Mouse (Mus musculus) cerebellum, adult 8-10 months (tissue): ENCODE results near the gene Brpf1.
"Not testable (repeated sequence)": the region's sequence is repeated elsewhere in the genome, so short reads cannot be mapped to it uniquely, and the experiment has no call there.

Experiments used
- DNase-seq: peaks from one replicate; pipeline ENCODE4 v3.0.0; 2022

Gene Brpf1

GRCm38 (mm10) chr6:113307481-113308121 is 664 bp downstream of the Brpf1 start:
- DNase-seq = peak; percentile 54

DNA sequence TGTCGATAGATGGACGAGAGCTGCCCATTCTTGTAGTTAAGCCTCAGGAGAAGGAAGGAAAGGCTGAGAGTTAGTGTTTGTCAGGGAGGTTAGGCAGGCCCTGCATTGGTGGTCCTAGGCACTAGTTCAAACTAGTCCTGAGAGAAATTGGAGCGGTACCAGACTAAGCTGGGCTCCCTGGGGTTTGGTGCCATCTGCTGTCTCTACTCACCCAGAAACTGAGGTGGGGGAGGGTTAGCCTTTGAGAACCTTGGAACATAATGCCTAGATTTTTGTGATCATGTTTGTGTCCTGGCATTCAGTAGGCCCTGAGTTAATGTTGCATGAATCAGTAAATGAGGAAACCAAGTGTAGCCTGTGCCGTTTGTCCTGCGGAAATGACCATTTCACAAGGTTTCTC is 1.2 kb downstream of the Brpf1 start:
- peak; percentile 77 for DNase-seq

DNA sequence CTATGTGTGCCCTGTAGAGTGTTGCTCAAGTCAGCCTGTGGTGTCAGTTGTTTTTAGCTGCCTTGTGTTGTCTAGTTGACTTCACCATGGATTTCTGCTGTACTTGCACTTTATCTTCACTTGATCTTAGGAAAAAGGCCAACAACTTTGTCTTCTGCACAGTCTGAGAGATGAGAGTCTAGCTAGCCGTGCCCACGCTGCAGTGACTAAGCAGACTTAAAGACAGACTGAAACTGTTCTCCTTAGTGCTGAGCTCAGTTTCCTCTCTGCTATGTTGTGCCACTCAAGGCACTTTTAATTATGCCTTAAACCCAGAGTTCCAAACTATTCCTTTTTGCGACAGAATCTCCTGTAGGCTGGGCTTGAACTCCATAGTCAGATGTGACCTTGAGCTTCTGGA is 9.0 kb downstream of the Brpf1 start:
- DNase-seq = no peak

DNA sequence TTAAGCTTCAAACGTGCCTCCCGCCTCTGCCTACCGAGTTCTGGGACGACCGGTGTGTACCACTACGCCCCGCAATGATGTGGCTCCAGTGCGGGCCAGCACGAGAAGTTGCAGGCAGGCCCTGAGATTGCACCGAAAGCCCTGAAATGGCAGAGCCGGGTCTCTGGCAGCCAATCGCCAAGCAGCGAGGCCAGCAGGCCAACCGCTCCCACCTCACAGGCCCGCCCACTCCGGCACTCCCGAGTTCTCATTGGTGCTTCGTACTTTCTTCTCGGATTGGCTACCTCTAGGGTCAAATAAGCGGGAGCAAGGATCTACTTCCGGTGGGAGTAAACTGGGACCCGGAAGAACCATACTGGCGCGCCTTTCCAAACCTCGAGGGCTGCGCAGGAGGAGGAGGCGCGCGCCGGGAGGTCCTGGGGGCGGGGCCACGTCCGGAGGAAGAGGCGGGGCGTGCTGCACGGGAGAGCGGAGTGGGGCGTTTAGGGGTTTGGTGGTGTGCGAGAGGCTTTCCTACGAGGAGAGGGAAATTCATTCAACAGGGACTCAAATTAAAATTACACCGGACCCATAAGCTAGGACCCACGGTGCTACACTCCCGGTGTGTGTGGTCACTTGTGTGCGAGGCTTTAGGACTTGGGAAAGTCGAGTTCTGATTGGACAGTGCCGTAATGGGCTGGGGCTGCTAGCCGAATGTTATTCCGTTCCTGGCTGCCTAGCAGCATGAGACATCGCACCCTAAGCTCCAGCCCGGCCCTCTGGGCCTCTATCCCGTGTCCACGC is 19.8 kb downstream of the Brpf1 start, which contains the start of gene Ogg1:
Gene Ogg1 (plus strand): TSS at position 440 of the 783 bp plus-strand sequence.
- peak; percentile 96 for DNase-seq

DNA sequence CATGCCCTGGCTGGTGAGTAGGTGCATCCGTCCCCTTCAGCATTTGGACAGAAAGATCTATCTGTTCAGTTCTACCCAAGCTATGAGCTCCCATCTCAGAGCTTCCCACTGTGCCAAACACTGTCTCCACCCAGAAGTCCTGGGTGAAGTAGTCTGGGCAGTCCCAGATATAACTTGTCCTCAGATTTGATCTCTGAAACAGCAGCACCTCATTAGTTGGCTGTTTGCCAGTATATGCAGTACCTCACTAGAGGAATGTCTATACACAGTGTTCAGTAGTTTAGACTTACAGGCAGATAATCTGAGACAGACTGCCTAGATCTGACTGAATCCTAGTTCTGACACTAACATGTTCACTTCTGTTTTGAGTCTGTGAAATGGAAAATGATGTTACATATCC is 22.5 kb downstream of the Brpf1 start:
- DNase-seq = no peak

DNA sequence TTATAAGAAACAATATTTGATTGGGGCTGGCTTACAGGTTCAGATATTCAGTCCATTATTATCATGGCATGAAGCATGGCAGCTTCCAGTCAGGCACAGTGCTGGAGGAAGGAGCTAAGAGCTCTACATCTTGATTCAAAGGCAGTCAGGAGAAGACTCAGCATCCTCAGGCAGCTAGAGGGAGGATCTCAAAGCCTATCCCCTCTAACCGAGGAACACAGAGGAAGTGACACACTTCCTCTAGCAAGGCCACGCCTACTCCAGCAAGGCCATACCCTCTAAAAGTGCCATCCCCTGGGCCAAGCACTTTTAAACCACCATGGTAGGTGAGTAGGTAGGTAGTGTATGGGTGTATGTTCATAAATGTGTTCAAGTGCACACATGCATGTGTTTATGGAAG is 23.6 kb downstream of the Brpf1 start:
- no peak for DNase-seq

- no peak for DNase-seq
Measured at GRCm38 (mm10) chr6:113331721-113332120, 24.8 kb downstream of the Brpf1 start.

DNA sequence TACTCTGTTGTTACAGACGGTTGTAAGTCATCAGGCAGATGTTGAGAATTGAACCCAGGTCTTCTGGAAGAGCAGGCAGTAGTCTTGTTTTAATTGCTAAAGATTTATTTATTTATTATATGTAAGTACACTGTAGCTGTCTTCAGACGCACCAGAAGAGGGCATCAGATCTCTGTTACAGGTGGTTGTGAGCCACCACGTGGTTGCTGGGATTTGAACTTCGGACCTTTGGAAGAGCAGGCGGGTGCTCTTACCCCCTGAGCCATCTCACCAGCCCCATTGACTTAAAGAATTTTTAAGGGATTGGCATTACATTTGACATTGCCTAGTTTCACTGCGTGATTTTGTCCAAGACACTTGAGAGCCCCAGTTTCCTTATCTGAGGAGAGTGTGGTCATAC is 25.8 kb downstream of the Brpf1 start:
- DNase-seq = not testable (repeated sequence)

DNA sequence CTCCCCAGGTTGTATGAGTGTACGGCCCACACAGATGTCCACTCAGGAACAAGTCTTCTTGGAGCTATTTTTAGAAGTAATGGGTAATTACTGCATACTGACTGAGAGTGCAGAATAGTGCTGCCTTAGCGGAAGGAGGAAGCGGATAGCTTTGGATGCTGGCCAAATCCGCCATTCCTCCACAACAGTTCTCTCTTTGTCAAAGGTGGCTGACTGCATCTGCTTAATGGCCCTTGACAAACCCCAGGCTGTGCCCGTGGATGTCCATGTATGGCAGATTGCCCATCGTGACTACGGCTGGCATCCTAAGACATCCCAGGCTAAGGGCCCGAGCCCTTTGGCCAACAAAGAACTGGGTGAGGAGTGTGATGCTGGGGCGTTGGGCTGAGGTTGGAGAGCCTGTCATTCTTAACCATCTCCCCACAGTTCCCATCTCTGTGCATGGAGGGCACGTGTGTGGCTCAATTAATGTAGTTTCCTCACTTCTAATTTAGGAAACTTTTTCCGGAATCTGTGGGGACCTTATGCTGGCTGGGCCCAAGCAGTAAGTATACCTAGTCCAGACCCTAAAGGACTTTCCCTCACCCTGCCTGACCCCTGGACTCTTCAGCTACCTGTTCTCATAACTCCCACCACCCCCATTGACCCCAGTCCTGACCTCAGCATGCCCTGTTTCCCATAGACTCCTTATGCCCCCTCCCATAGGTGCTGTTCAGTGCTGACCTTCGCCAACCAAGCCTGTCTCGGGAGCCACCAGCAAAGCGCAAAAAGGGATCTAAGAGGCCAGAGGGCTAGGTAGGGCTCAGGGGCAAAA is 26.4 kb downstream of the Brpf1 start:
- no peak for DNase-seq

DNA sequence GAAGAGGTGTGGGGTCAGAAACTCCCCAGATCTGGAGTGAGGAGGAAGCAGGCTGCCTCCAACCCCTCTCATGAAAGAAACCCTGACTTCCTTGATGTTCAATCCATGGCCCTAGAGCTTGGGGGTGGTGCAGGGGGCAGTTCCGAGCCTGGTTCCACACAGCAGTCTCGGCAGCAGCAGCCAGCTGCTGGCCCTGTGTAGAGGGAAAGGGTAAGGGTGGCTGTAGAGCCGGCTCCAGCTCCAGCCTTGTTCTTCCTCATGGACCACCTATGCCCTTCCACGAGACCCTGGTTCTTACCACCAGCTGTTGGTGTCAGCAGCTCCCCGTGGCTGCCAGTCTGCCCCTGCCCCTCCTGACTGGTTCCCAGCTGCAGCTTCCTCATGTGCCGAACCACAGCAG is 27.3 kb downstream of the Brpf1 start:
- DNase-seq = no peak

DNA sequence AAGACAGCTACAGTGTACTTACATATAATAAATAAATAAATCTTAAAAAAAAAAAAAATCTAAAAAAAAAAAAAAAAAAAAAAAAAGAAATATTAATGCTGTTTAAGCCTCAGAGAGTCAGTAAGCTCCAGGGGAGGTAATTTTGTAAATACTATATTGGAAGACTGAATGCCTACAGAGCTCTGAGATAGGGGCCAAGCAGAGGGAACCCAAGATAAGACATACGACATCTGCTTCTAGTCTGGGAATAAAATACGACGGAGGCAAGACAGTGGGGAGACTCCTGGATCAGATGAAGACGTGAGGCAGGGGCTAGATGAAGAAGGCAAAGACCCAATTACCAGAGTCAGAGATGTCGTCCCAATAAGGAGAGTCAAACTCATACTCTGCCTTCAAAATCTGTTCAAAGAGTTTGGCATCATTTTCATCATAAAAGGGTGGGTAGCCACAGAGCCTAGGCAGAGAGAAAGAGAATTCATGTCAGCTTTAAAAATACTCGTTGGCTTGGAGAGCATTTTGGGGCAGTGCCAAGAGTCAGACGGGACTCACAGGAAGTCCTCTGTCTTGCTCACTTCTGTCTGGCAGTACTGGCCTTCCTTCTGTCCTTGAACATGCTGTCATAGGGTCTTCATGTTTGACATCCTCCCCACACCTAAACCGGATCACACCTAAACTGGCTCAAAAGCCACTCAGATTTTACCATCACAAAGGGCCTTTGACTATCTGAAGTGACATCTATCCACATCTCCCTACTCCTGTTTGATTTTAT is 30.1 kb downstream of the Brpf1 start:
- no peak for DNase-seq

- DNase-seq = no peak
Measured at GRCm38 (mm10) chr6:113341574-113341973, 34.6 kb downstream of the Brpf1 start.

DNA sequence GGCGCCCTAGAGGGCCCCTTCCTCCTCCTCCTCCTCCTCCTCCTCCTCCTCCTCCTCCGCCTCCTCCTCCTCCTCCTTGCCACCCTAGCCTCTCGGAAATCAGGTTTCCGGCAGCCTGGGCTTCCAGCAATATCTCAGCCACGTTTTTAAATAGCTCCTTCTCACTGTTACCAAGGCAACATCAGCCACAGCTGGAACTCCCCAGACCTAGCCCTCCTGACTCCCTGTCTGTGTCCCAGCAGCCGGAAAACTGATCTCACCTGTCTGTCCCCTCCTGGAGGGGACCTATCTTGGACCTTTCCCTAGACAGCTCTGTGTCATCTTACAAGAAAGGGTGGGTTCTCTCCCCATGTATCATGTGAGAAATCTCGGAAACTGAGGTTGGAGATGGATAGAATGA is 35.4 kb downstream of the Brpf1 start:
- no peak for DNase-seq

GRCm38 (mm10) chr6:113343177-113344092 is 36.5 kb downstream of the Brpf1 start, which contains the start of gene Camk1:
Camk1 (minus strand) TSS chr6:113343984.
- peak; percentile 81 for DNase-seq

DNA sequence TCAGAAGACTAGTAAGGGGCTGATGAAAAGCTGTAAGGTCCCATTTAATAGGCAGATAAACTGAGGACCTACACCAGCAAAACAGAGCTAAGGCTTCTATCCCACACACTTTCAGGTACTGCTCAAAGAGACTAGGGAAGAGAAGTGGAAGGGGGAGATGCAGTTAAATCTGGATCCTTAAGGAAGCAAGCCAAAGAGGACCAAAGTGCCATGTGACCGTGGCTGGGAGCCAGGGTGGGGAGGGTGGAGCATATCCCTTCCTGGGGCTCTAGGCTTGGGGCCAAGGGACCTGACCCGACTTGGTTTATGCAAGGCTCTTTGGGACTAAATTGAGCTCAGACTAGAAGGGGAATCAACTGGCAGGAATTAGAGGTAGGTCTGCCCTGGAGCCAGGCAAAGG is 37.4 kb downstream of the Brpf1 start:
- peak; percentile 53 for DNase-seq

- DNase-seq = no peak
Measured at GRCm38 (mm10) chr6:113346897-113347296, 40.0 kb downstream of the Brpf1 start.

- no peak for DNase-seq
Measured at GRCm38 (mm10) chr6:113350538-113350937, 43.6 kb downstream of the Brpf1 start.

GRCm38 (mm10) chr6:113351161-113351560 is 44.2 kb downstream of the Brpf1 start:
- DNase-seq = no peak

- DNase-seq = no peak
Measured at GRCm38 (mm10) chr6:113351653-113352052, 44.7 kb downstream of the Brpf1 start.

DNA sequence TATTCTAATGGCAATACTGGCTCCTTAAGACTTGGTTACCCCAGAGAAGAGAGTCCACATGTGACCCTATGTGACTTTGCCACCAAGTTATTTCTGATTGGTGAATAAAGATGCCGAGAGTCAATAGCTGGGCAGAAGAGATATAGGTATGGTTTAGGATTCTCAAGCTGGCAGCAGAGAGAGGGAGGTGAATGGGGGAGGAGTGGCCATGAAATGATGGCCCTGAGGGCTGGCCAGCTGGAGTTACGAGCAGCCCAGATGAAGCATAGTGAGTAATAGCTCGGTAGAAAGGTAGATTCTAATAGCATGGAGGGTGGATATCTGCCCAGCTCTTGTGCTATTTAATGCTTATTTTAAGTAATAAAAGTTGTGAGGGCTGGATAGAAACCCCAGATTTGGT is 45.9 kb downstream of the Brpf1 start:
- DNase-seq = no peak

- no peak for DNase-seq
Measured at GRCm38 (mm10) chr6:113353696-113354095, 46.8 kb downstream of the Brpf1 start.

GRCm38 (mm10) chr6:113361476-113361875 is 54.5 kb downstream of the Brpf1 start:
- no peak for DNase-seq
